Mouse (Mus musculus) liver, postnatal 0 days (tissue): ENCODE results near the gene Zfp846. TPM values are rescaled to one million over a fixed set of nuclear protein-coding genes. Genes with fewer than 3 reads are reported as not detected.
"Not testable (repeated sequence)": the region's sequence is repeated elsewhere in the genome, so short reads cannot be mapped to it uniquely, and the experiment has no call there.

Experiments used
- ATAC-seq: fragments of 200-750 bp; cut with Nextera tagmentation; 2 replicates; pipeline ENCODE4 v1.8.0; 2017; ENCODE audit warnings: mild to moderate bottlenecking, moderate library complexity
- DNase-seq: peaks from one replicate; pipeline ENCODE4 v3.0.0-alpha.2; 2016
- H3K27ac ChIP-seq: fragments of 300-500 bp; sonication (generic); 2 replicates; pipeline ENCODE4 v1.5.1; 2014; ENCODE audit warnings: antibody characterized with exemption, moderate library complexity, mild to moderate bottlenecking, low read depth
- H3K27me3 ChIP-seq: fragments of 300-500 bp; sonication (generic); 2 replicates; pipeline ENCODE4 v1.6.1; 2014; ENCODE audit warnings: low read length, control low read depth, mixed read lengths; ENCODE audit not compliant: insufficient read depth
- H3K36me3 ChIP-seq: fragments of 300-500 bp; sonication (generic); replicated peaks from 2 replicates; pipeline ENCODE4 v1.6.1; 2014; ENCODE audit warnings: mild to moderate bottlenecking, control low read depth, low read length, moderate library complexity, mixed read lengths; ENCODE audit not compliant: insufficient read depth
- H3K4me1 ChIP-seq: fragments of 300-500 bp; sonication (generic); 2 replicates; pipeline ENCODE4 v1.6.1; 2014; ENCODE audit warnings: antibody characterized with exemption, mild to moderate bottlenecking, control low read depth; ENCODE audit not compliant: insufficient read depth
- H3K4me2 ChIP-seq: fragments of 300-500 bp; sonication (generic); 2 replicates; pipeline ENCODE4 v1.6.1; 2014; ENCODE audit warnings: low read depth, mild to moderate bottlenecking, low read length, moderate library complexity, mixed read lengths
- H3K4me3 ChIP-seq: fragments of 300-500 bp; sonication (generic); 2 replicates; pipeline ENCODE4 v1.5.1; 2014; ENCODE audit warnings: low read depth, low read length
- H3K9ac ChIP-seq: fragments of 300-500 bp; sonication (generic); replicated peaks from 2 replicates; pipeline ENCODE4 v1.6.1; 2014; ENCODE audit warnings: mild to moderate bottlenecking, moderate library complexity
- H3K9me3 ChIP-seq: fragments of 300-500 bp; sonication (generic); 2 replicates; pipeline ENCODE4 v1.6.1; 2016; ENCODE audit warnings: mild to moderate bottlenecking, control low read depth, low read length, mixed read lengths
- CTCF ChIP-seq: sonication (generic); IDR thresholded peaks from 2 replicates; pipeline ENCODE4 v1.5.1; 2016; ENCODE audit warnings: antibody characterized with exemption, low read depth
- EP300 ChIP-seq: IDR thresholded peaks from 2 replicates; pipeline ENCODE4 v1.6.1; 2016; ENCODE audit warnings: antibody characterized with exemption, low read depth, mild to moderate bottlenecking
- WGBS: fragments of 180-500 bp; shearing (Covaris S2); extraction: QIAGEN DNeasy Blood & Tissue Kit; methylation state at CpG from one replicate; pipeline ENCODE4 v1.1.7; 2014; ENCODE audit not compliant: insufficient replicate concordance; 5-methylcytosine and 5-hydroxymethylcytosine counted together
- polyA plus RNA-seq: library from polyadenylated mRNA; unstranded; fragments of >200 nt; fragmentation: Nextera tagmentation; extraction: Ambion mirVana; gene quantifications from 2 replicates; pipeline ENCODE4 v1.2.1, GENCODE M21; 2015

Gene Zfp846
- polyA plus RNA-seq, 1 experiment from 2014 or later, result 2.1 TPM

GRCm38 (mm10) chr9:20551781-20552275 is 29.3 kb upstream of the Zfp846 start:
- no peak overlapping the region for H3K9ac ChIP-seq
- H3K27ac ChIP-seq, result no peak overlapping the region
- H3K27me3 ChIP-seq, result no peaks in the 10 kb centered on the region
- H3K4me3 ChIP-seq, result no peak overlapping the region
- no peaks in the 10 kb centered on the region for H3K4me1 ChIP-seq
- ATAC-seq (no peak), DNase-seq (no peak)
- no peaks in the 10 kb centered on the region for H3K36me3 ChIP-seq
- no peaks in the 10 kb centered on the region for H3K9me3 ChIP-seq
- TF ChIP-seq EP300 (no peak), CTCF (no peak)
- 61% methylated on average over 5 of the region's 5 CpGs for WGBS
- H3K4me2 ChIP-seq, result no peak overlapping the region

GRCm38 (mm10) chr9:20552698-20553097 is 28.4 kb upstream of the Zfp846 start:
- H3K4me3 ChIP-seq, result no peak overlapping the region
- no peak overlapping the region for H3K9ac ChIP-seq
- no peak for TF ChIP-seq CTCF
- TF ChIP-seq EP300, result no peak
- no peak for ATAC-seq
- no peaks in the 10 kb centered on the region for H3K27me3 ChIP-seq
- 56% methylated on average over 1 of the region's 1 CpGs for WGBS
- H3K27ac ChIP-seq, result no peak overlapping the region
- H3K4me2 ChIP-seq, result no peak overlapping the region
- H3K9me3 ChIP-seq, result no peaks in the 10 kb centered on the region
- DNase-seq, result no peak
- no peaks in the 10 kb centered on the region for H3K4me1 ChIP-seq
- H3K36me3 ChIP-seq, result no peaks in the 10 kb centered on the region

GRCm38 (mm10) chr9:20562177-20562576 is 18.9 kb upstream of the Zfp846 start:
- 71% methylated on average over 5 of the region's 5 CpGs for WGBS
- H3K4me1 ChIP-seq, result no peaks in the 10 kb centered on the region
- H3K4me2 ChIP-seq, result no peak overlapping the region
- H3K9ac ChIP-seq, result no peak overlapping the region
- no peak for ATAC-seq
- H3K27ac ChIP-seq, result no peak overlapping the region
- H3K36me3 ChIP-seq, result no peaks in the 10 kb centered on the region
- no peaks in the 10 kb centered on the region for H3K27me3 ChIP-seq
- no peak for TF ChIP-seq EP300
- peak; percentile 41 for TF ChIP-seq CTCF
- no peak for DNase-seq
- no peak overlapping the region for H3K4me3 ChIP-seq
- H3K9me3 ChIP-seq, result peaks cover 5% of the 10 kb centered on the region; the same call in 1 of the 2 replicates

DNA sequence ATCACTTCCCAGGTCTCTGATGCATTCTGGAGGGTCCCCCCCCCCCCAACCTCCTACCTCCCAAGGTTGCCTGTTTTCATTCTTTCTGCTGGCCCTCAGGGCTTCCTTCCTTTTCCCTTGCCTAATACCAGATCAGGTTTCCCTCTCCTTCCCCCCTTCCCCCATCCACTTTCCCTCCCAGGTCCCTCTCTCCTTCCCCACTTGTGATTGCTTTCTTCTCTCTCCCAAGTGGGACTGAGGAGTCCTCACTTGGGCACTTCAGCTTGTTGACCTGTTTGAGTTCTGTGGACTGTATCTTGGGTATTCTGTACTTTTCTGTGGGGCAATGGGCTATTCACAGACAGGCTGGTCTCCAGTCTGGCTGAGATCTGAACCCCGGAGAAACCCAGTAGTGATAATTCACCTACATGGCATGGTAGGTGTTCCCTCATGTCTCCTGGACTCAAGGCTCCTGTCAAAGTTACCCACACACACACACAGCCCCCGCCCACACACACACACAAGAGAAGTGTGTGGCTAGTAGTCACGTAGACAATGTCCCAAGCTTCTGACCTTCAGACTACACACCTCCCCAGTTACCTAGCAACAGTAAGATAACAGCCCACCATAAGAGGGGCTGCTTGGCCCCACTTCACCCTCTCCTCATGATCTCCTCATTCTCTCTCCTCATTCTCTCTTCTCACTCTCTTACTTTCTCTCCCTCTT is 15.6 kb upstream of the Zfp846 start:
- H3K36me3 ChIP-seq, H3K9me3 ChIP-seq, H3K4me3 ChIP-seq, H3K27ac ChIP-seq, H3K4me2 ChIP-seq, DNase-seq, H3K4me1 ChIP-seq, H3K27me3 ChIP-seq, H3K9ac ChIP-seq, ATAC-seq: not testable (repeated sequence)
- WGBS, result 70% methylated on average over 3 of the region's 3 CpGs

- H3K27me3 ChIP-seq, result no peaks in the 10 kb centered on the region
- no peaks in the 10 kb centered on the region for H3K9me3 ChIP-seq
- TF ChIP-seq CTCF (no peak), EP300 (no peak)
- H3K9ac ChIP-seq, result no peak overlapping the region
- H3K27ac ChIP-seq, result no peak overlapping the region
- DNase-seq, result no peak
- no peak overlapping the region for H3K4me2 ChIP-seq
- H3K4me1 ChIP-seq, result no peaks in the 10 kb centered on the region
- no peak for ATAC-seq
- H3K4me3 ChIP-seq, result no peak overlapping the region
- no peaks in the 10 kb centered on the region for H3K36me3 ChIP-seq
Measured at GRCm38 (mm10) chr9:20571060-20571459, 10.0 kb upstream of the Zfp846 start.

DNA sequence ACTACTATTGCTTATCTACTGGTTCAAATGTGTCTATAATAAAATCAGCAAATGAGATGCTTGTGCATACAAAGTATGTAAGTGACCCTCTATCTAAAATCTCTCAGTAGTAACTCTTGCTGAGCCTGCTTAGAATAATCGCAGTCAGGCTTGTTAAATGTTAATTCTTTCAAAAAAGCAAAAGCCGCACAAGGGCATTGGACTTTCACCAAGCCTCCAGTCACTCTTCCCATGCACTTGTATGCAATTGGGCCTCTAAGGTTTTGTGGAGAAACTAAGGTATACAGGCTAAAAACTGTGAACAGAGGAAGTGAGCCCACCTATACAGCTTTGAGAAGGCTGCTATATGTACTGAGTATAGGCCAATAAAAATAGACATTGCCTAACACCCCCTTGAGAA is 4.5 kb upstream of the Zfp846 start:
- no peak overlapping the region for H3K9ac ChIP-seq
- TF ChIP-seq CTCF (no peak), EP300 (no peak)
- ATAC-seq (no peak), DNase-seq (no peak)
- H3K27me3 ChIP-seq, result peaks cover 3% of the 10 kb centered on the region; the same call in 1 of the 2 replicates
- no peak overlapping the region for H3K27ac ChIP-seq
- WGBS, result 81% methylated on average over 2 of the region's 2 CpGs
- H3K4me3 ChIP-seq, result no peak overlapping the region
- no peaks in the 10 kb centered on the region for H3K4me1 ChIP-seq
- H3K9me3 ChIP-seq, result no peaks in the 10 kb centered on the region
- H3K36me3 ChIP-seq, result no peaks in the 10 kb centered on the region
- H3K4me2 ChIP-seq, result no peak overlapping the region

DNA sequence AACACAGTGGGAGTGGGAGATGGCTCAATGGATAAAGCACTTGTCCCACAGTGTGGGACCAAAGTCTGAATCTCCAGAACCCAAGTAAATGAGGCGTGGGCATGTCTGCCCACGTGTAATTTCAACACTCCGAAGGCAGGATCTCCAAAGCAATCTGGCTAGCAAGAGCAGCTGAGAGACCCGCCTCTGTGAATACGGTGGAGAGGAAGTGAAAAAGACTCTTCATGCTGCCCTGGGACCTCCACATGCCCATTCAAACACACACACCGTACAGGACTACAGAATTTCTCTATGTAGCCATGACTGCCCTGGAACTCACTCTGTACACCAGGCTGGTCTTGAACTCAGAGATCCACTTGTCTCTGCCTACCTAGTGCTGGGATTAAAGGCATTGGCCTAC is 20.2 kb downstream of the Zfp846 start:
- TF ChIP-seq CTCF (no peak), EP300 (no peak)
- Histone ChIP-seq H3K4me2 (no peak overlapping the region), H3K27me3 (no peaks in the 10 kb centered on the region), H3K9ac (no peak overlapping the region), H3K4me3 (no peak overlapping the region), H3K36me3 (no peaks in the 10 kb centered on the region), H3K27ac (no peak overlapping the region), H3K4me1 (no peaks in the 10 kb centered on the region), H3K9me3 (no peaks in the 10 kb centered on the region)
- ATAC-seq, result no peak
- no peak for DNase-seq
- 64% methylated on average over 6 of the region's 6 CpGs for WGBS
